Comparison of ENCODE assay signal across 10 mouse cellular contexts in the genomic region with DNA sequence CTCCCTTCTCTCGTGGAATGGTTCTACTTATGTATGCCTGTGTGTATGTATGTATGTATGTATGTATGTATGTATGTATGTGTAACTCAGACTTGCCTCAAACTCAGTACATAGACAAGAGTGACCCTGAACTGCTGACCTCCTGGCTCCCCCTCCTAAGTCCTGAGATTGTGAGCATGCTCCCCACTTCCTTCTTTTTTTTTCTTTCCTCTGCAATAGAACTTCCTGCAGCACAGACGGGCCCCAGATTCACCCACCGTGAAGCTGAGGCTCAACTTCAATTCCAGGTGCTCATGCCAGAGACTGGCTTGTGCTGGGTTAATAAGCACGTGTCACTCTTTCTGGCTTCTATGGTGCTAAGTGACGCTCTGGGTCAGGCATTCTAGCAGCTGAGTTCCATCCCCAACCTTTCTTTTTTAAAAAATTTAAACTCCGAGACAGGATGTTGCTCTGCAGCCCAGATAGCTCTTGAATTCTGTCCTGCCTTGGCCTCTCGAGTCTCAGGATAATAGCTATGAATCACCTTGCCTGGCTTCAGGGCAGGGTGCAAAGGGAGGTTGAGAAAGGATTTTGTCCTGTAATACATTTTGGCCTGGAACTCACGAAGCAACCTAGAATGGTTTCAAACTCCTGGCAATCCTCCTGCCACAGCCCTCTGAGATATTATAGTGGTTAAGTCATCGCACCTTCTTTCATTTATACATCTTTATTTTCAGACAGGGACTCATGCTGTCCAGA. TPM values are rescaled to one million over a fixed set of nuclear protein-coding genes. Genes with fewer than 3 reads are reported as not detected.
DNase-seq lines count a peak whose midpoint lies in the region; ATAC-seq and TF ChIP-seq lines count a peak whose summit lies in the region.
"Had no signal": no experiment of that assay in that cellular context is flagged by ENCODE, and none has a peak within 500 bp of the region (broad histone marks: within the 10 kb centered on the region; RNA-seq: fewer than 3 reads in every experiment).

No protein-coding gene starts in this region.

- H3K79me2 ChIP-seq in MEL (ENCODE audit: control insufficient read depth, insufficient read depth, low read length, poor library complexity), result peaks cover 9% of the 10 kb centered on the region

- TF ChIP-seq EP300 in MEL (IDR thresholded peaks at IDR 0.05; ENCODE audit: low read depth in 1 of 2, low read length in 2 of 2), result no peak

- H3K4me1 ChIP-seq in heart, embryonic 14.5 days (ENCODE audit: control insufficient read depth in 2 of 2, insufficient read depth in 2 of 2, low read length in 2 of 2), result peaks cover 2 to 5% of the 10 kb centered on the region in 2 experiments; a peak in 3 of 4 replicates
- peaks cover 8 to 13% of the 10 kb centered on the region in 2 experiments for H3K4me1 ChIP-seq in MEL (ENCODE audit: control insufficient read depth in 1 of 2, insufficient read depth in 2 of 2, low read length in 2 of 2)
- H3K4me1 ChIP-seq in midbrain, embryonic 13.5 days (replicated peaks), result peaks cover 14% of the 10 kb centered on the region

- peaks cover 18% of the 10 kb centered on the region for H3K27me3 ChIP-seq in heart, embryonic 14.5 days (ENCODE audit: control insufficient read depth, insufficient read depth, low read length)
- H3K27me3 ChIP-seq in MEL (ENCODE audit: control insufficient read depth in 1 of 2, insufficient read depth in 2 of 2, low read length in 2 of 2), result no peaks in the 10 kb centered on the region
- H3K27me3 ChIP-seq in midbrain, embryonic 13.5 days, result no peaks in the 10 kb centered on the region
- H3K27me3 ChIP-seq: limb, embryonic 13.5 days; Patski had no signal

- no peak for TF ChIP-seq POLR2A in MEL (IDR thresholded peaks at IDR 0.05; ENCODE audit: control insufficient read depth in 1 of 2, insufficient read depth in 1 of 2, low read depth in 1 of 2, low read length in 2 of 2, poor library complexity in 1 of 2)

- no peak for TF ChIP-seq CTCF in MEL (IDR thresholded peaks at IDR 0.05 in 2 of 3, conservative IDR thresholded peaks at IDR 0.05 in 1 of 3; ENCODE audit: control insufficient read depth in 1 of 3, insufficient read depth in 1 of 3, low read depth in 2 of 3, low read length in 3 of 3, poor library complexity in 1 of 3, severe bottlenecking in 1 of 3)

- no peak for TF ChIP-seq RAD21 in MEL (IDR thresholded peaks at IDR 0.05; ENCODE audit: low read depth, low read length)

- H3K36me3 ChIP-seq in heart, embryonic 14.5 days (ENCODE audit: control insufficient read depth, insufficient read depth, low read length), result no peaks in the 10 kb centered on the region
- peaks cover 0 to 5% of the 10 kb centered on the region in 2 experiments; a peak in 1 of 4 replicates for H3K36me3 ChIP-seq in MEL (ENCODE audit: control insufficient read depth in 1 of 2, insufficient read depth in 2 of 2, low read length in 2 of 2)
- H3K36me3 ChIP-seq in midbrain, embryonic 13.5 days, result peaks cover 7% of the 10 kb centered on the region; the same call in 1 of the 2 replicates

- H3K9ac ChIP-seq in heart, embryonic 14.5 days (ENCODE audit: low read length), result no peak overlapping the region
- peak overlapping the region; percentile 46 for H3K9ac ChIP-seq in MEL (ENCODE audit: control insufficient read depth, low read depth, low read length, poor library complexity, severe bottlenecking)
- H3K9ac ChIP-seq in midbrain, embryonic 13.5 days (replicated peaks), result no peak overlapping the region

- 67% methylated on average over 9 of the region's 9 CpGs for WGBS in heart, embryonic 14.5 days
- WGBS in midbrain, embryonic 13.5 days, result 83% methylated on average over 9 of the region's 9 CpGs

- ATAC-seq in heart, embryonic 14.5 days (ENCODE audit: insufficient number of reproducible peaks, insufficient read depth, low FRiP score, low read depth), result no peak
- no peak for ATAC-seq in midbrain, embryonic 13.5 days

- DNase-seq in heart, adult 9 months (ENCODE audit: low spot score in 2 of 2), result no peak
- DNase-seq in MEL (ENCODE audit: low read depth, low spot score), result peak; percentile 44
- DNase-seq in fat pad, adult 2 months (ENCODE audit: extremely low read depth, low read depth, low spot score), result peak; percentile 55
- no peak for DNase-seq in yolk sac, embryonic 10.5 days (ENCODE audit: low spot score)
- DNase-seq in frontal cortex, postnatal 10 days (ENCODE audit: low spot score in 2 of 2), result no peak
- no peak for DNase-seq in retina, embryonic 14.5 days (ENCODE audit: low spot score)

- H3K27ac ChIP-seq in heart, embryonic 14.5 days (replicated peaks in 1 of 2; ENCODE audit: control insufficient read depth in 1 of 2, insufficient read depth in 1 of 2, low read depth in 2 of 2, low read length in 2 of 2), result 0 out of 4 replicates have a peak overlapping the region, but pooled peaks of 1 of the 2 experiments have one; percentile 55
- no peak overlapping the region for H3K27ac ChIP-seq in MEL (ENCODE audit: control insufficient read depth, low read depth, low read length)
- no peak overlapping the region for H3K27ac ChIP-seq in midbrain, embryonic 13.5 days

- H3K9me3 ChIP-seq in heart, embryonic 14.5 days (ENCODE audit: control insufficient read depth, low read length), result 0 out of 2 replicates have a peak, but pooled peaks cover 5% of the 10 kb centered on the region
- no peaks in the 10 kb centered on the region for H3K9me3 ChIP-seq in MEL (replicated peaks; ENCODE audit: insufficient read depth, low read length)
- H3K9me3 ChIP-seq in midbrain, embryonic 13.5 days, result 0 out of 2 replicates have a peak, but pooled peaks cover 3% of the 10 kb centered on the region

- H3K4me2 ChIP-seq in heart, embryonic 14.5 days (ENCODE audit: low read length), result 0 out of 2 replicates have a peak overlapping the region, but pooled peaks have one; percentile 99
- H3K4me2 ChIP-seq in midbrain, embryonic 13.5 days (replicated peaks), result peak overlapping the region; percentile 70

- H3K4me3 ChIP-seq in heart, embryonic 14.5 days (ENCODE audit: control insufficient read depth in 1 of 2, insufficient read depth in 1 of 2, low read depth in 1 of 2, low read length in 2 of 2), result no peak overlapping the region
- peak overlapping the region; percentile 20 to 28; a peak in 3 of 4 replicates for H3K4me3 ChIP-seq in MEL (ENCODE audit: control insufficient read depth in 1 of 2, insufficient read depth in 1 of 2, low read depth in 2 of 2, low read length in 2 of 2)
- H3K4me3 ChIP-seq in midbrain, embryonic 13.5 days (replicated peaks), result no peak overlapping the region

TF ChIP-seq in MEL, 35 proteins besides CTCF, POLR2A, EP300 and RAD21:
- TF ChIP-seq MYC (IDR thresholded peaks at IDR 0.05; ENCODE audit: low read depth, low read length), result no peak
- no peak for TF ChIP-seq NRF1 (IDR thresholded peaks at IDR 0.05; ENCODE audit: insufficient read depth, low read depth, low read length, poor library complexity, severe bottlenecking)
- TF ChIP-seq ZNF384 (IDR thresholded peaks at IDR 0.05; ENCODE audit: low read depth, low read length), result peak; percentile 83
- TF ChIP-seq POLR2AphosphoS2 (IDR thresholded peaks at IDR 0.05; ENCODE audit: low read length), result no peak
- TF ChIP-seq TAL1 (IDR thresholded peaks at IDR 0.05; ENCODE audit: low read length), result no peak
- no peak for TF ChIP-seq MEF2A (IDR thresholded peaks at IDR 0.05; ENCODE audit: extremely low read depth, insufficient replicate concordance, low read depth, low read length, poor library complexity, severe bottlenecking)

RNA-seq across cellular contexts. Expression of gene Tpst1, which starts 5.1 kb away (rescaled TPM):
- 23.0 and 24.5 TPM in 2 replicates for polyA plus RNA-seq in heart, embryonic 14.5 days (2014; fragmentation: Nextera tagmentation; extraction: Ambion mirVana)
- 27.9 and 31.7 TPM in 2 replicates for total RNA-seq in MEL (2012; rRNA removed)
- polyA plus RNA-seq in MEL (2012; ENCODE audit: insufficient read depth in 1 of 2, insufficient read length in 2 of 2, low read depth in 1 of 2, low replicate concordance in 2 of 2, missing spikeins in 1 of 2), result 10 to 100 TPM in 1 of 2 experiments, not detected in 1; 32.3 TPM
- polyA plus RNA-seq in midbrain, embryonic 13.5 days (2015; fragmentation: Nextera tagmentation; extraction: Ambion mirVana), result 47.4 and 51.0 TPM in 2 replicates

RNA-seq across cellular contexts. Expression of gene Crcp, which starts 49.2 kb away (rescaled TPM):
- 15.1 and 16.3 TPM in 2 replicates for polyA plus RNA-seq in heart, embryonic 14.5 days (2014; fragmentation: Nextera tagmentation; extraction: Ambion mirVana)
- 60.9 and 69.6 TPM in 2 replicates for total RNA-seq in MEL (2012; rRNA removed)
- polyA plus RNA-seq in MEL (2012; ENCODE audit: insufficient read depth in 1 of 2, insufficient read length in 2 of 2, low read depth in 1 of 2, low replicate concordance in 2 of 2, missing spikeins in 1 of 2), result 10 to 100 TPM in 1 of 2 experiments, not detected in 1; 56.2 TPM
- polyA plus RNA-seq in midbrain, embryonic 13.5 days (2015; fragmentation: Nextera tagmentation; extraction: Ambion mirVana), result 79.3 and 82.2 TPM in 2 replicates

RNA-seq across cellular contexts. Expression of gene Asl, which starts 49.2 kb away (rescaled TPM):
- polyA plus RNA-seq in heart, embryonic 14.5 days (2014; fragmentation: Nextera tagmentation; extraction: Ambion mirVana), result 16.4 and 19.3 TPM in 2 replicates
- total RNA-seq in MEL (2012; rRNA removed), result 15.8 and 17.3 TPM in 2 replicates
- 10 to 100 TPM in 1 of 2 experiments, not detected in 1; 26.7 TPM for polyA plus RNA-seq in MEL (2012; ENCODE audit: insufficient read depth in 1 of 2, insufficient read length in 2 of 2, low read depth in 1 of 2, low replicate concordance in 2 of 2, missing spikeins in 1 of 2)
- 30.4 and 33.4 TPM in 2 replicates for polyA plus RNA-seq in midbrain, embryonic 13.5 days (2015; fragmentation: Nextera tagmentation; extraction: Ambion mirVana)

Comparison
In these comparisons a context has a peak if more than half of its experiments do, and no peak if none do; other contexts are left out.
1. H3K4me3 ChIP-seq: peak in MEL (2 of 2); none in heart, embryonic 14.5 days (0 of 2) and midbrain, embryonic 13.5 days (single experiment).
2. DNase-seq: peak in MEL (single experiment) and fat pad, adult 2 months (single experiment); none in heart, adult 9 months (0 of 2), yolk sac, embryonic 10.5 days (single experiment), frontal cortex, postnatal 10 days (0 of 2) and retina, embryonic 14.5 days (single experiment).